Mouse (Mus musculus) 3T3-L1 (cell line): ENCODE measurements around the gene Edem2.

Experiments
- DNase-seq: peaks from one replicate; pipeline ENCODE4 v3.0.0-alpha.2; 2015; ENCODE audit warnings: low read depth, low spot score

Edem2 gene

DNA sequence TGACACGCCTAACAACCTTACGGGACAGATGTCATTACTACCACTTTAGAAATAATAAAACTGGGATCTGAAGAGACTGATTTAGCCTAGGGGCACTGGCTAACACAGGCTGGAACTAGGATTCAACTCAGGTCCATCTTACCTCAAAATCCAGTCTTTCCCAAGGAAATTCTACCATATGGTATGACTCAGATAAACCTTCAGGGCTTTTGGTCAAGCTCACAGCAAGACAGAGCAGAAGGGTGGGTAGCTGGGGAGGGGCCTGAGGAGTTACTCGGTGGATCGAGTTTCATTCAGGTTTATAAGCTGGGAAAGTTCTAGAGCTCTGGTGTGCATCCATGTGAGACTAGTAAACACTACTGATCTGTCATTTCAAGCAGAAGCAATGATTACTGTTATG lies 40.1 kb downstream of the Edem2 start:
- peak; percentile 94 for DNase-seq

DNA sequence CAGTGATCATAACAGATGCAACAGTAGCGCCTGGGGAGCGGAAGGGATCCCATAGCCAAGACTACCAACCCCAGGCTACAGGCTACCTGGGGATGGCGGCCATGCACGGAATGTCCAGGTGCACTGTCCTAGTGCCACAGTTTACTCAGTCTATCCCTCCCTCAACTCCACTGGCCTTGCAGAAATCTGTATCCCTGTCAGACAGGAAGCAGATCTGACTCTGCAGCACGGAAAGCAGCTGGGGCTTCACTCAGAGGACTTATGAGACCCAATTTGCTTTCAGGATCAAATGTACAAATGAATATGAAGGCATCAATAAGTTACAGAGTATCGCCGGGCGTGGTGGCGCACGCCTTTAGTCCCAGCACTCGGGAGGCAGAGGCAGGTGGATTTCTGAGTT lies 41.5 kb downstream of the Edem2 start:
- no peak for DNase-seq

DNA sequence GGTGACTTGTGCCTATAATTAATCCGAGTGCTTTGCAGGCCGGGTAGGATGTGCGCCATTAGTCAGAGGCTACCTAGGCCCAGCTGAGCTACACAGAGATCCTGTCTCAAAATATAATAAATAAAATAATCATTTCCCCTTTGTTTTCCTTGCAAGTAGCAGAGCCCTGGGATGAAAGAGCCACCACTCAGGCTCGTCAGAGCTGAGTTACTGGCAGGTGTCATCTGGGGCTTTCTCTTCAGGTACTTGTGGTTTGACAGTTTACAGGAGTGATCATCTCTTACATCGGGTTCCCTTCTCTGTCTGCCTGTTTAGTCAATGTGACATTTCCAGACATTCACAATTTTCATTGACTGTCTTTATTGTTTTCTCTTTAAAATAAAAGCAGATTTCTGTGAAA lies 42.7 kb downstream of the Edem2 start:
- no peak for DNase-seq

DNA sequence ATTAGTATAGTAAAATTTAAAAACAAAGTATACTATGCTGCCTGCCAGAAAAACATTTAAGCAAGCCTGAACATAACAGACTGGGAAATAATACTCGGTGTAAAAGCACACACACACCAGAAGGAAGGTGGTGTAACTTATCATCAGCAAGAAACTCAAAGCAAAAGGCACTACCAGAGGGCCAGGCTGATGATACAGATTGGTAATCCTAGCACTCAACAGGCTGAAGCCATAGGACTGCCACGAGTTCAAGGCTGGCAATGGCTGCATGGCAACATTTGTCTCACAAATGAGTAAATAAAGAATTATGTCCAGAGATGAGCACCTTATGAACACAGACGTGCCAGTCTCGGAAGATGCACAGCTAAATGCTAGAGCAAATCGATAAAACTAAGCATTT lies 45.5 kb downstream of the Edem2 start:
- no peak for DNase-seq

DNA sequence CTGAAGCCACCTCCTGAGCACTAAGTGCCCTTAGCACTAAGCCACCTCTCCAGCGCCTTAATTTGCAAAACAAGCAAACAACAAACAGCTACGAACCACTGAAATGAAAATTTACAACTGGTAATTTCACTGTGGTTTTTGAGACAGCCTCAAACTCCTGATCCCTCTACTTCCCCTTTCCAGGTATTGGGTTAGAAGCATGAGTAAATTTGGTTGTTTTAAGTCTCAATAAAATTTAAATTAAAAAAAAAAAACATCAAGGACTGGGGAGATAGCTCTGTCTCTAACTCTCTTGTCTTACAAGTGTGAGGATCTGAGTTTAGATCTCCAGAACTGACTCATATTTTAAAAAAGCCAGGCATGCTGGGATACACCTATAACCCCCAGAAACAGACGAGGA lies 46.1 kb downstream of the Edem2 start:
- DNase-seq, result no peak

DNA sequence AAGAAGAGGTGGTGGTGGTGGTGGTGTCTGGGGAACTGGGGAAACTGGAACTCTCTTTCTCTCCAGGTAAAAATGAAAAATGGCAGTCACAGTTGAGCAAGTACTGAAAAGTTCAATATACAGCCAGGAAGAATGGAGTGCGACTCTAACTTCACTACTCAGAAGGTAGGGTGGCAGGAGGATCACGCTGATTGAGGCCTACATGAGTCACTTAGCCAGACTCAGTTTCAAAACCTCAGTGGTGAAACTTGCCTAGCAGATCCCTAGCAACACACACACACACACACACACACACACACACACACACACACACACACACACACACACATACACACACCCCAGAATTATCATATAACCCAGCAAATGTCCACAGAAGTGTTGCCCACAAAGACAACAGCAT lies 47.4 kb downstream of the Edem2 start:
- peak; percentile 34 for DNase-seq

DNA sequence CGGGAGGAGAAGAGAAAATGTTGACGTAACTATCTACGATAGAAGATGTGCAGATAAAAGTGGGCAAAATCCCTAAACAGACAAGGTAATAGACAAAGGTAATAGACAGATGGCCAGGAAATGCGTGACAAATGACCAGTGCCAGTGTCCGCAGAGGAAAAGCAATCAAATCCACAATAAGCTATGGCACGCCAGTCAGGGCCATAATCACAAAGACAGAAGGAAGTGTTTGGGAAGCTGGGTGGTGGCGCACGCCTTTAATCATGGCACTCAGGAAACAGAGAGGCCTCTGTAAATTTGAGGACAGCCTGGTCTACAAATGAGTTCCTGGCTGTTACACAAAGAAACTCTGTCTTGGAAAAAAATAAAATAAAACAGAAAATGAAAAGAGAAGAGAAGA lies 48.1 kb downstream of the Edem2 start:
- no peak for DNase-seq

DNA sequence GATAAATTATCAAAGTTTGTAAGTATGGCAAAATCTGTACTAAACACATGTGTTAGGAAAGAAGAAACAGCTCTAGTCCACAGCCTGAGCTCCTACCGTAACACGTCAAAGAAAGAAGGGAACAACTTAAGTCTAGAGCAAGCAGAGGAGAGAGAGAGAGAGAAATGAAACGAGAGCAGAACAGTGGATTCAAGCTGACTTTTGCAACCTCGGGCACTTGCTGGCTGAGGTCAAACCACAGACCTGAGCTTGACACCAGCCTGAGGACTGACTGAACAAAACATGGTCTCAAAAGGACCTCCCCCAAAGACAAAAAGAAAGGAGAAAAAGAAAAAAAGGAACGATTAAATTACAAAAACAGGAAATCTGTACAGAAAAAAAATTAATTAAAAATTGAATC lies 48.7 kb downstream of the Edem2 start:
- no peak for DNase-seq

DNA sequence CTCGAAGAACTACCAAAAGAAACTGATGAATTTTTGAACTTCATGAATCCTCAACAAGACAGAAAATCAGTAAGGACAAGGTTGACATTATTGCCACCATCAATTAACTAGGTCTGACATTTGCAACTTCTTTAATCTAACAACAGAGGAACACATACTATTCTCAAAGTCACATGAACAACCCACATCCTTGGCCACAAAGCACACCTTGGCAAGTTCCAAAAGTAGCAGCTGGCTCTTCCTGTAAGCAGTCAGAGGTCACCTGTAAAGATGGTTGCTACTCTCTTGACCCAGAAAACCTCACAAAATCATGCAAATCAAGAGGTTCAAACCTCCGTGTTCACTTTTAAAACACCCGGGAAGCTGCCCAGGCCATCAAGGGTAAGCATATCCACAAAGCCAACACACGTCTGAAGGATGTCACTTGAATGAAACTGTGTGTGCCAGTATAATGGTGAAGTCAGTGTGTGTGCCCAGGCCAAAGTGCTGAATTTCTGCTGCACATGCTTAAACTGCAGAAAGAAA lies 49.6 kb downstream of the Edem2 start:
- DNase-seq, result no peak

DNA sequence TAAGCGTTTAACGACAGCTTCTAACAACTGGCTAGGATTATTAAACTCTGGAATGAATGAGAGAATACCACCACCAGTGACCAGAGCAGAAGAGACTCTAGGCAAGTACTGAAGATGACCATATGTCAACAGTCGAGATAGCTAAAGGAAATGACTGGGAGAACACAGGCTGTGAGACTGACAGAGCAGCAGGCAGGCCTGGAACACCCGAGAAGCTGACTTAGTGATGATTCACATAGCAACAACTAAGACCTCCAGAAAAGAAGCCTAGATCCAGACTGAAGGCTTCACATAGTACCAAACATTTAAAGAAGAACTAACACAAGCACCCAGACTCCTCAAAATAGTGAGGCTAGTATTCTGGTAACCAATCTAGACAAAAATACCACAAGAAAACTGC lies 54.2 kb downstream of the Edem2 start:
- peak; percentile 66 for DNase-seq

DNA sequence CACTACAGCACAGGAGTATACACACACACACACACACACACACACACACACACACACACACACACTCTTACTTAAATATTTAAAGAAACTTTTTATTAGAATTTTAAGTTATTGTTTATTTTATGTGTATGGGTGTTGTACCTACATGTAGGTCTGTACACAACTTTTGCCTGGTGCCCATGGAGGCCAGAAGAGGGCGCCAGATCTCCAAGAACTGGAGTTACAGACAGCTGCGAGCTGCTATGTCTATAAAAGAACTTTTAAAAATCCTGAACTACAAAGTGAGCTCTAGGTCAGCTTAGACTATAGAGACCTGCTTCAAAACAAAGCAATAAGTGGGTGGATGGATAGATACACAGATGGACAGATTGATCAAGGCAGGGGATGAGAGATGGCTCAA lies 55.7 kb downstream of the Edem2 start:
- peak; percentile 86 for DNase-seq

DNA sequence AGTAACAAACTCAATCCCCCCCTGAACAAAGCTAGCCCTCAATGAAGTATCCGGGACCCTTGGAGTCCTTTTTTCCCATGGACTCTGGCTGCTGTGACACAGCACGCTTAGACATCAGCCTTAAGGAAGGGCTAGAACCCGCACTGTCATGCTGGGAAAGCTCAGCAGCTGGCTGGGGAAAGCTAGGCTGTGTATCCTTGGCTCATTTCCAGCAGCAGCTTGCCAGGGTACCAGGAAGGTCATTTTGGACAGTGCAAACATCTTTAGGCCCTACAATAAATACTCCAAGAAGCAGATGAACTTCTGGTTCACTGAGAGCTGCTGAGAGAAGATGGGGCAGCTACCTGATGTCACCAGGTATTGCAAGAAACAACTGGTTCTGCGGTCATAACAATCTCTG lies 58.0 kb downstream of the Edem2 start:
- DNase-seq, result no peak

DNA sequence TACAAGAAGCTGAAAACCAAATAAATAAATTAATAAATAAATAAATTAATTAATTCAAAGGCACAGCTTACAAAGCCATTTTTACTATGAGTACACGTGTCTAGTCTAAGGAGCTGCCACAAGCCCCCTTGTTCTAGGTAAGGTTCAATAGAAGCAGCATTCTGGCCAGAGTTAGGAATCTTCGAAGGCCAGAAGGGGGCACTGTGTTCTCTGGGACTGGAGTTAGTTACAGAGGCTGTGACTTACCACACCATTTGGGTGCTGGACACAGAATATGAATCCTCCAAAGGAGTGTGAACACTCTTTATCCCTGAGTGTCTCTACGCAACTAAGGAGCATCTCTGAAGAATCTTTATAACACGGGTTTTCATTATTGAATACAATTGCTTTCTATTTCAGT lies 60.8 kb downstream of the Edem2 start:
- DNase-seq, result peak; percentile 73

DNA sequence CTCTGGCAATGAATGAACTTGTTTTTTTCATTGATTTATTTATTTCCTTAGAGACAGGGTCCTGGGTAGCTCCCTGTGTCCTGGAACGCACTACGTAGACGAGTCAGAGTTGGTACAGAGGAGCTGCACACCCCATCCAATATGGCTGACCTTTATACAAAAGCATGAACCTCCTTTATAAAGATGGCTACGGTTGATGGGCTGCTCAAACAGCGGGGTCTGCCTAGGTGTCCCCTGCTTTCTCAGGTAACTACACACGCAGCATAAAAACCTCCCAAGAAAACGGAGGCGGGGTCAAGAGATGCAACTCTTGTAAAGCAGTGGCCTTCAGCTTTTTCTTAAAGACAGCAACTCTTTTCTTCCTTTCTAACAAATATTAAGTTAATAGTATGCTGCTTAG lies 61.4 kb downstream of the Edem2 start:
- DNase-seq, result no peak

DNA sequence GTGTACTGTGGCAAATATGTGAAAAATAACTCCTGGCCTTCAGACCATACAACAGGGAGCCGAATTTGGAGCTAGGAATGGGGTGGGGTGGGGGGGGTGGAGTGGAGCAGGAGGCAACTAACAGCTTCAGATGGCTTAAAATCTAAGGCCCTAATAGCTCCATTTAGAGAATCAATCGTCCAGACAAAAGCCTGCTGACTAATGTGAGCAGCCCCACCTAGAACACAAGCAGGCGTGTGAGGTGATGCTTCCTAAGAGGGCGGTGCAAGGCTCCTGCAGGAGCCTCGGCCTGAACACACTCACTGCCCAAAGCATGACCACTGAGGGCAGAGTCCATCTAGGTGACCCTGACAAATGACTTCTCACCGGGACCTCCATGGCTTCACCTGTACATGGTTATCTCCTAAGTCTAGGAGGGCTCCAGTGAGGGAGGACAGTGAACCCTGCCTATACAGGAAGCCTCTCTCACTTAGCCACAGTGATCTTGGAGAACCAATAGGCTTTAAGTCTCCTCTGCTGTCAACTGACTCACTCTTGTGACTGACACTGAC lies 65.3 kb downstream of the Edem2 start:
- DNase-seq, result no peak

DNA sequence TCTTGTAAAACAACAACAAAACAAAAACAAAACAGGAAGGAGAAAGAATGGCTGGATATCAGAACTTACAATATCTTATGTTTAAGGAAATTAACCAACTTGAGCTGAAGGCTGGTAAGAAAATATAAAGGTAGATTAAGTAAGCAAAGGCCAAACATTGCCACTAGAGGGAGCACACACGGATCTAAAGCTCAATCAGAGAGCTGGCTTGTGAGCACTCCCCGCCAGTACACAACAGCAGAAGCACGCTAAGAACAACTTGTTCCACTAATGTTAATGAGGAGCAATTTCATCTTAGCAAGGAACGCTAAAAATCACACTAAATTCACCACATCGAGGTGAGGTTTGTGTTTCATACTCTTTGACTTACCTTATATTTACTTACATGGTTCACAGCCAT lies 66.2 kb downstream of the Edem2 start:
- DNase-seq, result peak; percentile 67

DNA sequence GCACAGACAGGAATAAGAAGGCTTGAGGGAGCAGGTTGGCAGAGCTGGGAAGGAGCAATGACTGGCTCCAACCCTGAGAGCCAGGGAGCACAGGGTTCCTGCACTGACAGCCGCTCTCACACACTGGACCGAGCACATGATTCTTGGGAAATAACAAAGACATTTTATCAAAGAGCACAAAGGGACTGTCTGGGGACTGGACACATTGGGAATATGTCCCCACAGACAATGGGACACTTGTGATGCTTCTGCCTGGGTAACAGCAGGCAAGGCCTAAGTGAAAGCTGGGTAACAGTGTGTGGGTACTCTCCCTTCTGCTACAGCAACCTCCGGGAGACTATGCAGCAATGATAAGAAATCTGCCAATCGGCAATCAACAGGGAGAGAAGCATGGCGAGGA lies 66.9 kb downstream of the Edem2 start:
- DNase-seq, result no peak

DNA sequence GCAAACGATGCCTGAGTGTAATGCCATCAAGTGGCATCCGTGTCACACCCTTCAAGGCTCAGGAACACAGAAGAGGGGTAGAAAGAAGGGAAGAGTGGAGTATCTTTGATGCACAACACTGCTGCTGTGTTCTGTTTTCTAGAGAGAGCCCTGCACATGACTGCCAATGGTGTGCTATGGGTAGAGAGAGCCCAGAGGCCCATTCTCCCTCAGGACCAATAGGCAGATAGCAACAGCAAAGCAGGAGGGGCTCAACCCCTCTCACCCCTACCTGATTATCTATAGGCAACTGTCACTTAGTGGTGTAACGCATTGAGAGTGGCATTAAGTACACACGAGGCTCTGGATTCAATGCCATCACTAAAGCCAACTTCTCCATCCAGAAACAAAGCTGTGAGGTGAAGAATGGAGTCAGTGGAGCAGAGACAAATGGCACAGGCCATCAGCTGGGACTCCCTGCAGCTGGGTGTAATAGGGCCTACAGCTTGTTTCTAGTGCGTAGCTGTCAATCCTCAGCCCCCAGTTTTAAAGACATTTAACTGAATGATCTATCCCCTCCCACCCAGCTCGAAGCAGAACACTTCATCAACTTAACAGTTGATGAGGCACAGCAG lies 73.4 kb downstream of the Edem2 start:
- DNase-seq, result no peak

DNA sequence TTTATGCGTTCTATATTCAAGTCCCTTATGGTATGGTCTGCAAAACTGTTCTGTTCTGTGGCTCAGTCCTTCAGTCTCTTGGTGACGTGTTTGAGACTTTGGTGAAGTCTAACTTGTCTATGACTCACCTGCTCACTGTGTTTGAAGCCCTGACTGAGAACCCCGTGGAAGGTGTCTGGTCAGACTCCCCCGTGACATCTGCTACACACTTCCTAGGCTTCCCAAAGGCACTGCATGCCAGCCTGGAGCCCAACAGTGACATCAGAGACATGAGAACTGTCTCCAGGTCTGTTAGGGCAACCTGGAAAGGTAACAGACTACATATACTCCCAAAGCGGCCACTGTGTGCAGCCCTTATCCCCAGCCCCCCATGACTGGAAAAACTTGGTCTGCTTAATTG lies 76.7 kb downstream of the Edem2 start:
- no peak for DNase-seq
